Mouse (Mus musculus) stomach, embryonic 16.5 days (tissue): Measurements from ENCODE around the gene Dcp1b. TPM values are rescaled to one million over a fixed set of nuclear protein-coding genes. Genes with fewer than 3 reads are reported as not detected.

Experiments
- ATAC-seq: fragments of 200-750 bp; cut with Nextera tagmentation; 2 replicates; pipeline ENCODE4 v1.8.0; 2017; ENCODE audit warnings: moderate number of reproducible peaks, moderate TSS enrichment; ENCODE audit not compliant: insufficient read depth, low FRiP score
- H3K27ac ChIP-seq: fragments of 300-500 bp; sonication (generic); 2 replicates; pipeline ENCODE4 v1.5.1; 2014; ENCODE audit warnings: low read length
- H3K27me3 ChIP-seq: fragments of 300-500 bp; sonication (generic); 2 replicates; pipeline ENCODE4 v1.6.1; 2014; ENCODE audit warnings: low read length, control low read depth, mixed read lengths; ENCODE audit not compliant: control insufficient read depth, insufficient read depth
- H3K36me3 ChIP-seq: fragments of 300-500 bp; sonication (generic); 2 replicates; pipeline ENCODE4 v1.6.1; 2014; ENCODE audit warnings: low read length; ENCODE audit not compliant: control insufficient read depth, insufficient read depth
- H3K4me1 ChIP-seq: fragments of 300-500 bp; sonication (generic); 2 replicates; pipeline ENCODE4 v1.6.1; 2014; ENCODE audit warnings: low read length, control low read depth, mixed read lengths; ENCODE audit not compliant: control insufficient read depth, insufficient read depth
- H3K4me2 ChIP-seq: fragments of 300-500 bp; sonication (generic); 2 replicates; pipeline ENCODE4 v1.6.1; 2014; ENCODE audit warnings: low read depth, low read length, mixed read lengths
- H3K4me3 ChIP-seq: fragments of 300-500 bp; sonication (generic); replicated peaks from 2 replicates; pipeline ENCODE4 v1.5.1; 2014; ENCODE audit warnings: mild to moderate bottlenecking, low read length
- H3K9ac ChIP-seq: fragments of 300-500 bp; sonication (generic); 2 replicates; pipeline ENCODE4 v1.6.1; 2014; ENCODE audit warnings: low read length
- H3K9me3 ChIP-seq: fragments of 300-500 bp; sonication (generic); replicated peaks from 2 replicates; pipeline ENCODE4 v1.6.1; 2016; ENCODE audit warnings: low read length, control low read depth; ENCODE audit not compliant: control insufficient read depth
- WGBS: fragments of 180-500 bp; shearing (Covaris S2); extraction: QIAGEN DNeasy Blood & Tissue Kit; methylation state at CpG from one replicate; pipeline ENCODE4 v1.1.7; 2014; 5-methylcytosine and 5-hydroxymethylcytosine counted together
- polyA plus RNA-seq: library from polyadenylated mRNA; unstranded; fragments of >200 nt; fragmentation: Nextera tagmentation; extraction: Ambion mirVana; gene quantifications from 2 replicates; pipeline ENCODE4 v1.2.1, GENCODE M21; 2015

Dcp1b gene
- polyA plus RNA-seq, 1 experiment from 2014 or later = 8.3 TPM

DNA sequence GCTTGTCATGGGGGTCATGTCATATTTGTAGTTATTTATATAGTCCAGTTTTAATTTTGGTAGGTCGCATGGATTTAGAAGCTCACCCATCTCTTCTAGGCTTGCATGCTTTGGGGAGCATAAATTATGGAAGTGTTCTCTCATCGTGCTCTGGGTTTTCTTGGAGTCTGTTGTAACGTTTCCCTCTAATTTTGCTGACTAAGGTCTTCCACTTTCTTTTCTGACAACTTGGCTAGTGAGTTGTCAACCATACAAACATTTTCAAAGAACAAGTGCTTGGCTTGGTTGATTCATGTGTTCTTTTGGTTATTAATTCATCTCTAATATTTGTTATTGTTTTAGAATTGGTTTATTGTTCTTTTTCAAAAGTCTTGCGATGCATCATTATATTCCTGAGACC lies 76.7 kb downstream of the Dcp1b start:
- no peak overlapping the region for H3K4me3 ChIP-seq
- no peaks in the 10 kb centered on the region for H3K9me3 ChIP-seq
- WGBS = 77% methylated on average over 4 of the region's 4 CpGs
- H3K27ac ChIP-seq = no peak overlapping the region
- ATAC-seq = no peak
- no peaks in the 10 kb centered on the region for H3K4me1 ChIP-seq
- H3K36me3 ChIP-seq = no peaks in the 10 kb centered on the region
- H3K4me2 ChIP-seq = no peak overlapping the region
- H3K27me3 ChIP-seq = no peaks in the 10 kb centered on the region
- no peak overlapping the region for H3K9ac ChIP-seq

Other genes starting within 250 kb of the Dcp1b start
- gene Cacna1c, start 21.2 kb downstream of the Dcp1b start, polyA plus RNA-seq = 2.5 and 4.3 TPM in 2 replicates
- gene Cacna2d4, start 61.3 kb downstream of the Dcp1b start, polyA plus RNA-seq = 0.07 TPM in 1 of 2 replicates, not detected in the other
- 0.22 and 0.65 TPM in 2 replicates for gene Lrtm2, start 155.5 kb downstream of the Dcp1b start, polyA plus RNA-seq
- 45.5 and 48.9 TPM in 2 replicates for gene Adipor2, start 242.5 kb downstream of the Dcp1b start, polyA plus RNA-seq